Mouse (Mus musculus) lung, postnatal 10 days (tissue): ENCODE measurements around the gene Prkcz.
"Not testable (repeated sequence)": the region's sequence is repeated elsewhere in the genome, so short reads cannot be mapped to it uniquely, and the experiment has no call there.

Experiments
- DNase-seq: peaks from one replicate; pipeline ENCODE4 v3.0.0; 2021

Gene Prkcz

GRCm38 (mm10) chr4:155280768-155281121 lies 80.4 kb downstream of the Prkcz start:
- DNase-seq, result no peak

DNA sequence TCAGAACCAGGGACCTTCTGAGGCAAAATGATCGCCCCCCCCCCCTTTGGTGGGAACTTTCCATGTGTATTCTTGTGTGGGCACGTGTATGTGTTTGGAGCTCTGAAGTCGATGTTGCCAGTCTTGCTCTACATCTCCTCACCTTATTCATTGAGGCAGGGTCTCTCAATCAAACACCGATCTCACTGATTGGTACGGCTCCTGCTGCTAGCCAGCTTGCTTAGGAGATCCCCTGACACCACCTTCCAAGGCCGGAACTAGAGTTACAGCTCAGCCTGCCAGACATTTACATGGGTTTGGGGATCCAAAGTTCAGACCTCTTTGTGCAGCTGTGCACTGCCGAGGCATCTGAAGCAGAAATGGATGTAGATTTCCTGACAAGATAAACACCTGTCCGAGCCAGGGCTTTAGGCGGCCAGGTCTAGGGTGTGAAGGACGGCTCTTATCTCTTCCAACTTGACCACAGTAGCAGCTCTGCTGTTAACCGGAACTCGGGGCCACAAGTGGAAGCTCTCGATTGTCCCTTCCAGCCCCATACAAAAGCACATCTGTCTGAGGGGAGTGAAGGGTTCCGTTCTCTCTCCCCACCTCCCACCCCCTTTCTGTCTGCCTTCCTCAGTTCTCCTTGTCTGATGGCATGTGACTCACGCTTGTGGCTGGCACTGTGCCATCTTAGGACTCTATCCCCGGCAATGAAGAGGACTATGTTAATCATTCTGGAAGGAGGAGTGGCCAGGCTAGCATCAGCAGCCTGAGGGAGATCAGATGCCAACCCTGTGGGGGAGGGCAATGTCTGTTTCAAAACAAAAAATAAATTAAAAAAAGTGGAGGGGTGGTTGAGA lies 81.0 kb downstream of the Prkcz start:
- peak; percentile 15 for DNase-seq

- DNase-seq, result no peak
These were observed 82.1 kb downstream of the Prkcz start for GRCm38 (mm10) chr4:155279054-155279453.

DNA sequence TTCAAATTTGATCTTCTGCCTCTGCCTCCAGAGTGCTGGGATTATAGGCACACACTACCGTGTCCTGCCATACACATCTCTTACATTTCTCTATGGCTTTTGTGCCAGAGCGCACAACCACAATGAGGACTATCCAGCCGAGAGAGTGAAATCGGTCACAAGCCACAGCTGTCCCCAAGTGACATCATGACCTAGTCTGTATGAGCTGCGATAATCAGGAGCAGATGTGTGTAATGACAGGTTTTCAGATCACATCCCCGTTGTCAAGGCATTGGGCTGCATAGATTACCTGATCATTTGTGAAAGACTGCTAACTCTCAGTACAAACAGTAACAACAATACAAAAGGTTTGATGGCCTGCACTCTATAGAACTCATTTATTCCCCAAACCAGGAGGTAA lies 83.2 kb downstream of the Prkcz start:
- DNase-seq, result no peak

DNA sequence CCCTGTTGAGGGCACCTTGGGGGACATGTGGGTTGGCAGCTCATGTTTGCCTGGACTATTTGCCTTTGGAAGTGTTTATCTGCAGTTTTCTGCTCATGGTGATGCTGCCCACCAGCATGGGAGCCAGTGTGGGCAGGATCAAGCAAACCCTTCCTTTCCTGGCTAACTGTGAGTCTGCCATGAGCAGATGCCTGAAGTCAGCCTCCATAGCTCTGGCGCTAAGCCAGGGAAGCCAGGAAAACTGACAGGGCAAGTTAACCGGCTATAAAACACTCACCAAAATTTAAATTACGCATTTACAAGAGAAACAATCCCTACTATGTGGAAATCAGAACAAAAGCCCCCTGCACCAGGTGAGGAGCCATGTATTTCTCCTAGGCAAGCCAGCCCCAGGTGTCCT lies 86.3 kb downstream of the Prkcz start:
- no peak for DNase-seq

DNA sequence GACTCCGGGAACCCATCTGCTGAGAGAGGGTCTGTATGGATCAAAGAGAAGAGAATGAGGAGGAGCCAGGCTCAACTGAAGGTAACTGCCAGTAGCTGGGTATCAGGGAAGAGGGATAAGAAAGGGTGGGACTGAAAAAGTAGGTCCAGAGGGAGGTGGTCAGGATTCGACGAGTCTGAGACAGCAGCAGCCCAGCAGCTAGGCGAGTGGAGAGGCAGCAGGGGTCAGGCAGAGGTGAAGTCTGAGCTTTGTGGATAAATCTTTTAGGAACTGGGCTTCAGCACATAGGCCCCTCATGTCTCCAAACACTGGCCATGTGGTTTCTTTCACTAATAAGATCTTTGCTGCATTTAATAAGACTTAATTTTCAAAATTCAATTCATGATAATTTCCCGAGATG lies 86.7 kb downstream of the Prkcz start:
- DNase-seq, result no peak

DNA sequence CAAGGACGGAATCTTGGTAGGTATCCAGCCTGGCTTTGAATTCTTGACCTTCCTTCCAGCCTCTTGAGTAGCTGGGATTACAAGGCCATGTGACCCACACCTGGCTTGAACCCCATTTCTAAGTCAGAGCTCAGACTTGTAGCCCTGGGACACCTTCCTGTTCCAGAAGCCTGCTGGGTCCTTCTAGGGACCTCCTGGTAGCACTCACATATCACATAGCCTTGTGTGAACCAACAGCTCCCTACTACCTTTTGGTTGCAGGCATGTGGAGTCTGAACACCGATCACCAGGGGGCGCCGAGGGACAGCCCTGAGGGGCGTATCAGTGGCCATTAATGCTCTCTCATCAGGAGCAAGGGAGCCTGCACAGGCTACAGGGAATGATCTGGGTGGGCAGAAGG lies 92.8 kb downstream of the Prkcz start:
- DNase-seq, result peak; percentile 85

DNA sequence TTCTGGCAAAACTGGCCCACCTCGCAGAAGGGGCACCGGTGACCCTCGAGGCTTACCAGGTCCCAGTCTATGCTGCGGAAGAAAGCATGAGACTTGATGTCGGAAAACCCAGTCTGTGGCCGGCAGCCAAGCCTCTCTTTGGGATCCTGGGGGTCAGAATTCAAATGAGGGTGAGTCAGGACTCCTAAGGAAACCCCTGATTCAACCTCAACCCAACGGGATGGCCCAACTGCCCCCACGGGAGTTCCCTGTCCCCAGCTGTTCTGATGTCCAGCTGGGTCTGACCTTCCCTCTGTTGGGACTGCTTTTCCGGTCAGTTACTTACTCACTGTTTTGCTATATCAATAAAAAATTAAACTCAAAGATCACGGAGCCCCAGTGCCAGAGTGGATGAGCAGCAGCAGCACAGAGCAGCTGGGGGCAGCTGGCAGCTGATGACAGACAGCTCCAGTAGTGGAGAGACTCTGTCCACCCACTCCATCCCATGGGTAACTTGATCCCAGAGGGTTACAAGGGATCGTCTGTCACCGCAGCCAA lies 93.5 kb downstream of the Prkcz start:
- peak; percentile 66 for DNase-seq

GRCm38 (mm10) chr4:155267047-155267543 lies 94.1 kb downstream of the Prkcz start:
- DNase-seq, result peak; percentile 31

DNA sequence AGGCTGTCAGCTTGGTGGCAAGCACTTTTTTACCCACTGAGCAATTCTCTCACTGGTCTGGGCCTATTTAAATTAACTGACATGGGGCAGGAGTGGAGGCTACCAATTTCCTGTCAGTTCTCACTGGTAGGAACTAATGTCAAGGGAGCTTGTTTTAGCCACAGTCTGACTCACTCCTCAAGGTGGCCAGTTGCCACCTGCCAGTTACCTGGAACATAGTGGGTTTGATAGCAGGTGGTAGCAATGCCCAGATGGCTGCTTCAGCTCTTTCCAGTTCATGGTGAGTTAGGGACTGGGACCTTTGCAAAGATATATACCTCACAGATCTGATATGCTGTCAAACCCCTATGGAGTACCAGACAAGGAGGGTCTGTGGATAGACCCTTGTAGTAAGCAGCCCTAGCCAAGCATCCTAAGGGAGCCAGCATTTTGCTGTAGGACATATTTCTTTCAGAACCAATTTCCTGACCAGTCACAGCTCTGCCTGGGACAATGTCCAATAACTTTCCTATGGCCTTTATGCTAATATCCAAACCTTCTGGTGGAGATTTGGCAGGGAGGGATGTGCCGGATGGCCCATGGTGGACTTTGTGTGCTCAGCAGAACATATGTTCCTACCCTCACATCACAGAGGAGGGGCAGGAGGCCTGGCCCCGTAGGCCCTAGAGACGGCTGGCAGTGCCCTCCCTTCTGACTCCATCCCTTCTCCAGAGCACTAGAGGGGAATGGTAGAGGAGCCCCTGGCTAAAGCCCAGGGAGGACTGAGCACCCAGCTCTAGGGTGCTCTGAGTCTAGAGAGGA lies 96.4 kb downstream of the Prkcz start:
- no peak for DNase-seq

GRCm38 (mm10) chr4:155252253-155252652 lies 108.9 kb downstream of the Prkcz start:
- DNase-seq, result no peak

- no peak for DNase-seq
These were observed 110.0 kb downstream of the Prkcz start for GRCm38 (mm10) chr4:155251147-155251546.

GRCm38 (mm10) chr4:155250361-155251117 lies 110.6 kb downstream of the Prkcz start:
- DNase-seq, result peak; percentile 39

- DNase-seq, result peak; percentile 95
These were observed 111.4 kb downstream of the Prkcz start, which contains the start of gene Faap20 for GRCm38 (mm10) chr4:155249648-155250351. Faap20 (plus strand) TSS chr4:155249802.

DNA sequence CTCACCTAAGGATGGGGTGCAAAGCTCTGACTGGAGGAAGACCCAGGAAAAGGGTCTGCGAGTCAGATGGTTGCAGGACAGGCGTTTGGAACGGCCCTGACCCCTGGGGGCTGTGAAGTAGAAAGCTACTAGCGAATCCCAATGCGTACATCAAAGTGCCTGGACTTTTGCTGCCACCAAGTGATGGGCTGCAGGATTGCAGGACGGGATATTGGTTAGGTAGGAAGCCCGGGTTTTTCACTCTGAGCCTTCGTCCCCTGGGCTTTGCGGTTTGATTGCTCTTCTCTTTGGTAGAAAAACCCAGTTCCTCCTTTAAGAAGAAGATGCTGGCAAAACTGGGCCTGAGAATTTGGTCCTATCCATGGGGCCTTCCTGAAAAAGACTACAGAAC lies 111.9 kb downstream of the Prkcz start:
- peak; percentile 98 for DNase-seq

DNA sequence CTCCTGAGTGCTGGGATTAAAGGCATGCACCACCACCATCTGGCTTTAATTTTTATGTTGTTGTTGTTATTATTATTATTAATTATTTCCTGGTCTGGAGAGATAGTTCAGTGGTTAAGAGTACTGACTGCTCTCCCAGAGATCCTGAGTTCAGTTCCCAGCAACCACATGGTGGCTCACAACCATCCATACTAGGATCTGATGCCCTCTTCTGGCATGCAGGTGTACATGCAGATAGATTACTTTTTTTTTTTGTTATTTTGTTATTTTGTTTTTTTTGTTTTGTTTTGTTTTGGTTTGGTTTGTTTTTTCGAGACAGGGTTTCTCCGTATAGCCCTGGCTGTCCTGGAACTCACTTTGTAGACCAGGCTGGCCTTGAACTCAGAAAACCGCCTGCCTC lies 113.1 kb downstream of the Prkcz start:
- DNase-seq, result not testable (repeated sequence)

DNA sequence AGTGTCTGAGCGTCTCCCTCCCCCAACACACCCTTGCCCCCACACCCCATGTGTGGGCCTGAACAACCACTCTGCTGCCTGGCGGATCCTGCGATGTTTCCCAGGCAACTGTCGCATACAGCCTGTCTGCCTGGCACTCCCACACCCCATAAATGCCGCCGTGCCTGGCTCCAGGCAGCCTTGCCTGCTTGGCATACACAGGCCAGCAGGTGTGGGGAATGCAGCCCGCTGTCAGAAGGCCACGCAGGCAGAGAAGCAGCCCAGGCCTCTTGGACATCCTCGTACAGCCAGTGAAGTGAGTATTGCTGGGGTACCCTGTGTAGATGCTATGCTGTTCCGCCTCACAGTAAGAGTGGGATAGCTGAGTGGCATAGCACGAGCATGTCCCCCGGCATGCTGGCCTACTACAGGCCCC lies 114.5 kb downstream of the Prkcz start:
- peak; percentile 46 for DNase-seq

- no peak for DNase-seq
These were observed 115.2 kb downstream of the Prkcz start for GRCm38 (mm10) chr4:155245770-155246492.

- DNase-seq, result no peak
These were observed 117.9 kb downstream of the Prkcz start for GRCm38 (mm10) chr4:155243233-155243632.

- no peak for DNase-seq
These were observed 118.9 kb downstream of the Prkcz start for GRCm38 (mm10) chr4:155242292-155242691.

- no peak for DNase-seq
These were observed 119.4 kb downstream of the Prkcz start for GRCm38 (mm10) chr4:155241789-155242188.
